ENCODE assay signal across 20 mouse cellular contexts in genomic region chr9:66282582-66282981, GRCm38 (mm10).
DNase-seq lines count a peak whose midpoint lies in the region; ATAC-seq and TF ChIP-seq lines count a peak whose summit lies in the region.
"Had no signal": no experiment of that assay in that cellular context is flagged by ENCODE, and none has a peak within 500 bp of the region (broad histone marks: within the 10 kb centered on the region; RNA-seq: fewer than 3 reads in every experiment).

No protein-coding gene starts in this region.

- no peaks in the 10 kb centered on the region for H3K79me2 ChIP-seq in CH12.LX (replicated peaks; ENCODE audit: control insufficient read depth, extremely low read depth, insufficient read depth, poor library complexity, severe bottlenecking)

- in situ Hi-C loops in CH12.LX (cut with MboI; ENCODE audit: low pct_ligation_motif_present, low pct_unique_long_range_greater_than_20kb, low sequenced_read_pairs) = loop anchor here (10.0 to 25.0 kb wide), 3 partner anchors 128 to 330 kb away; partner anchors contain the start of gene Dapk2

- TF ChIP-seq CTCF in forebrain, postnatal 0 days (IDR thresholded peaks at IDR 0.05; ENCODE audit: low read depth) = peak; percentile 24; the same call in 1 of the 2 replicates
- TF ChIP-seq CTCF in left cerebral cortex, adult 2 months (IDR thresholded peaks at IDR 0.05) = peak; percentile 8
- peak in 1 of 2 experiments; percentile 40; a peak in 2 of 4 replicates for TF ChIP-seq CTCF in CH12.LX (conservative IDR thresholded peaks at IDR 0.05 in 1 of 2, IDR thresholded peaks at IDR 0.05 in 1 of 2; ENCODE audit: low read depth in 2 of 2, low read length in 2 of 2)

- no peak for ATAC-seq in forebrain, postnatal 0 days
- no peak for ATAC-seq in forebrain, embryonic 11.5 days (replicated peaks; ENCODE audit: low FRiP score)
- ATAC-seq: activated CD4-positive, CD25-positive, alpha-beta regulatory T cell, adult 4 months; inflammation-experienced regulatory T-cells, adult 6 months; midbrain, embryonic 15.5 days had no signal

- 97% methylated on average over 1 of the region's 1 CpGs for WGBS in forebrain, postnatal 0 days
- WGBS in forebrain, embryonic 11.5 days = 100% methylated on average over 1 of the region's 1 CpGs

- dilution Hi-C loops in CH12.LX (cut with MboI; ENCODE audit: extremely low pct_ligation_motif_present, extremely low pct_unique_long_range_greater_than_20kb, low sequenced_read_pairs) = no loop called here

- H3K4me2 ChIP-seq in forebrain, postnatal 0 days (ENCODE audit: low read depth) = no peak overlapping the region
- no peak overlapping the region for H3K4me2 ChIP-seq in forebrain, embryonic 11.5 days (ENCODE audit: low read depth, low read length, severe bottlenecking)
- no peak overlapping the region for H3K4me2 ChIP-seq in CH12.LX (ENCODE audit: insufficient read depth, low read depth, poor library complexity, severe bottlenecking)
- H3K4me2 ChIP-seq: midbrain, embryonic 15.5 days; neural tube, embryonic 12.5 days had no signal

- no peaks in the 10 kb centered on the region for H3K4me1 ChIP-seq in forebrain, postnatal 0 days (ENCODE audit: insufficient read depth)
- H3K4me1 ChIP-seq in forebrain, embryonic 11.5 days (replicated peaks; ENCODE audit: control insufficient read depth, insufficient read depth, low read length) = no peaks in the 10 kb centered on the region
- peaks cover 41 to 86% of the 10 kb centered on the region in 2 experiments for H3K4me1 ChIP-seq in CH12.LX (ENCODE audit: control insufficient read depth in 1 of 2, insufficient read depth in 2 of 2)
- H3K4me1 ChIP-seq: neural tube, embryonic 12.5 days had no signal

- no peak; the same call in none of the 2 replicates for TF ChIP-seq RAD21 in CH12.LX (IDR thresholded peaks at IDR 0.05; ENCODE audit: low read depth, low read length)

- H3K27me3 ChIP-seq in forebrain, postnatal 0 days (ENCODE audit: insufficient read depth, low read length) = no peaks in the 10 kb centered on the region
- no peaks in the 10 kb centered on the region for H3K27me3 ChIP-seq in forebrain, embryonic 11.5 days (ENCODE audit: control insufficient read depth, insufficient read depth, low read length)
- H3K27me3 ChIP-seq in CH12.LX (replicated peaks) = no peaks in the 10 kb centered on the region
- H3K27me3 ChIP-seq: midbrain, embryonic 15.5 days; neural tube, embryonic 12.5 days had no signal

- H3K4me3 ChIP-seq in forebrain, postnatal 0 days (ENCODE audit: low read depth, low read length) = no peak overlapping the region
- no peak overlapping the region for H3K4me3 ChIP-seq in forebrain, embryonic 11.5 days (ENCODE audit: low read depth, low read length)
- no peak overlapping the region for H3K4me3 ChIP-seq in left cerebral cortex, adult 2 months
- H3K4me3 ChIP-seq in CH12.LX (replicated peaks in 1 of 3; ENCODE audit: low read depth in 2 of 3, low read length in 2 of 3, poor library complexity in 1 of 3) = no peak overlapping the region
- H3K4me3 ChIP-seq: heart, embryonic 10.5 days; midbrain, embryonic 15.5 days; neural tube, embryonic 12.5 days had no signal

- intact Hi-C loops in left cerebral cortex, adult 2 months (cut with DNase I) = loop anchor here (5.0 kb wide), 2 partner anchors 65 to 135 kb away; no protein-coding TSS in a partner anchor
- intact Hi-C loops in left cerebral cortex, postnatal 25 days (cut with DNase I) = loop anchor here (5.0 kb wide), 1 partner anchor 95 kb away; no protein-coding TSS in a partner anchor

- no peak for TF ChIP-seq POLR2A in CH12.LX (IDR thresholded peaks at IDR 0.05; ENCODE audit: low read depth, low read length)

- no peak overlapping the region for H3K27ac ChIP-seq in forebrain, postnatal 0 days (ENCODE audit: low read depth, low read length)
- H3K27ac ChIP-seq in forebrain, embryonic 11.5 days (ENCODE audit: low read depth, low read length) = no peak overlapping the region
- no peak overlapping the region for H3K27ac ChIP-seq in left cerebral cortex, adult 2 months
- H3K27ac ChIP-seq in CH12.LX (ENCODE audit: insufficient read depth, low read depth) = peak overlapping the region; percentile 99; the same call in 1 of the 2 replicates
- H3K27ac ChIP-seq: heart, embryonic 10.5 days; midbrain, embryonic 15.5 days; neural tube, embryonic 12.5 days had no signal

- H3K9me3 ChIP-seq in forebrain, postnatal 0 days (ENCODE audit: low read length) = no peaks in the 10 kb centered on the region
- H3K9me3 ChIP-seq in forebrain, embryonic 11.5 days (ENCODE audit: control insufficient read depth, low read length) = no peaks in the 10 kb centered on the region
- no peaks in the 10 kb centered on the region for H3K9me3 ChIP-seq in CH12.LX (replicated peaks; ENCODE audit: low read length)
- H3K9me3 ChIP-seq: heart, embryonic 10.5 days; midbrain, embryonic 15.5 days; neural tube, embryonic 12.5 days had no signal

- no peak for TF ChIP-seq EP300 in CH12.LX (IDR thresholded peaks at IDR 0.05; ENCODE audit: low read length)

- DNase-seq in forebrain, postnatal 0 days = no peak
- DNase-seq in forebrain, embryonic 11.5 days (ENCODE audit: low spot score) = no peak
- no peak for DNase-seq in left cerebral cortex, adult 2 months (ENCODE audit: extremely low spot score in 1 of 2, low spot score in 2 of 2)
- no peak for DNase-seq in left cerebral cortex, postnatal 25 days (ENCODE audit: low spot score in 2 of 2)
- DNase-seq in CH12.LX (ENCODE audit: extremely low read depth) = no peak
- peak; percentile 49 for DNase-seq in induced T-regulatory cell, adult 2 months (ENCODE audit: low read depth)
- DNase-seq in thymus, adult 18-20 months = no peak
- DNase-seq in ovary, postnatal 10 days (ENCODE audit: low spot score) = no peak
- DNase-seq: cerebellum, postnatal 14 days; gastrocnemius, postnatal 14 days; heart, postnatal 4 days; kidney, postnatal 10 days; left cerebral cortex, postnatal 4 days; right cerebral cortex, postnatal 25 days; thymus, adult 2 months had no signal

- no peaks in the 10 kb centered on the region for H3K36me3 ChIP-seq in forebrain, postnatal 0 days (ENCODE audit: insufficient read depth)
- H3K36me3 ChIP-seq in forebrain, embryonic 11.5 days (ENCODE audit: control insufficient read depth, insufficient read depth, low read length) = no peaks in the 10 kb centered on the region
- H3K36me3 ChIP-seq in CH12.LX (replicated peaks in 1 of 2; ENCODE audit: control insufficient read depth in 1 of 2, insufficient read depth in 1 of 2, low read length in 1 of 2) = no peaks in the 10 kb centered on the region
- H3K36me3 ChIP-seq: heart, embryonic 10.5 days; midbrain, embryonic 15.5 days; neural tube, embryonic 12.5 days had no signal

- no peak overlapping the region for H3K9ac ChIP-seq in forebrain, postnatal 0 days
- no peak overlapping the region for H3K9ac ChIP-seq in forebrain, embryonic 11.5 days (ENCODE audit: low read length)
- H3K9ac ChIP-seq in CH12.LX (ENCODE audit: insufficient read depth, low read depth) = no peak overlapping the region
- H3K9ac ChIP-seq: midbrain, embryonic 15.5 days; neural tube, embryonic 12.5 days had no signal

TF ChIP-seq in CH12.LX, 34 proteins besides CTCF, POLR2A, EP300 and RAD21:
- TF ChIP-seq SMC3 (IDR thresholded peaks at IDR 0.05; ENCODE audit: low read depth, low read length) (peak; percentile 26; the same call in 1 of the 2 replicates), ZMIZ1 (IDR thresholded peaks at IDR 0.05; ENCODE audit: low read depth, low read length) (no peak)
